Mouse (Mus musculus): Measurements from ENCODE around the gene Psmg3.
A peak's percentile ranks its signal among the peaks of the same experiment; 100 is the strongest.

The Psmg3 gene

GRCm38 (mm10) chr5:139826357-139827055 is at the start of gene Psmg3, which contains the start of gene Gm26938:
Gene Psmg3 (minus strand): TSS chr5:139826885.
Gene Gm26938 (minus strand): TSS chr5:139826407.
- DNase-seq (ENCODE audit: low spot score in 2 of 2), result peak; percentile 81 to 88

DNA sequence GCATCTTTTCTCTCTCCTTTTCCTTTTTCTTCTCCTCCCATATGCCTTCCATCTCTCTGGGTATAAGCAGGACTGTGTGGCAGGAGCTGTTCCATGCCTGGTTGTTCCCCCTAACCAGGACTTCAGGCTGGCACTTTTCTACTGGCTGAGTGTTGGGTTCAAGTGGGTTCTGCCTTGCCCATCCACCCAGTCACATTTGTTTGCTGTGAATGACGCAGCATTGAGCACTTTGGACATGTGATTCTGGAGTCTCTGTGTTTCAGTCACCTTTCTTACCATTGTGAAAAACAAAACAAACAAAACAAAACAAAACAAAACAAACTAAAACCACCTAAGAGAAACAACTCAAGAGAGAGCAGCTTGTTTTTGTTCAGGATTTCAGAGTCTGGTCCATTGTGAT is 44.8 kb upstream of the Psmg3 start:
- DNase-seq (ENCODE audit: low spot score in 2 of 2), result no peak

- no peak for DNase-seq (ENCODE audit: low spot score in 2 of 2)
These were observed 44.2 kb upstream of the Psmg3 start for GRCm38 (mm10) chr5:139870886-139871285.

- no peak for DNase-seq (ENCODE audit: low spot score in 2 of 2)
These were observed 36.1 kb upstream of the Psmg3 start for GRCm38 (mm10) chr5:139862759-139863158.

- DNase-seq (ENCODE audit: low spot score in 2 of 2), result no peak
These were observed 33.8 kb upstream of the Psmg3 start for GRCm38 (mm10) chr5:139860328-139861104.

- DNase-seq (ENCODE audit: low spot score in 2 of 2), result no peak
These were observed 23.1 kb upstream of the Psmg3 start for GRCm38 (mm10) chr5:139849626-139850320.

GRCm38 (mm10) chr5:139839142-139839541 is 12.5 kb upstream of the Psmg3 start:
- no peak for DNase-seq (ENCODE audit: low spot score in 2 of 2)

DNA sequence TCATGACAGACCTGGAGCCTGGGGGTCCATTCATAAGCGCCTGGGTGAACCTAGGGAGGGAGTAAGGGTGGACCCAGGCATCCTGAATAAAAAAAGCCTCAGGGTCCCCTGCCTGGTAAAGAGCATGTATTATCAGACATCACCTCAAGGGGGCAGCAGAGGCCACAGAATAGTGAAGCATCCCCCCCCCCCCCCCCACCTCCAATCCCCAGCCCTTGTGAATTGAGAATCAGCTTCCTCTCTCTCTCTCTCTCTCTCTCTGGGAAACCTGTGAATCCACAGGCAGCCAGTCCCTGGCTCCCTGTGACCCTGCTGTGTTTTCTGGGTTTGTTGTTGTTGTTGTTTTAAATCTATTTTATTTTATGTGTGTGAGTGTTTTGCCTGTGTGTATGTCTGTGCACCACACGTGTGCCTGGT is 11.8 kb upstream of the Psmg3 start:
- peak; percentile 20 to 62 for DNase-seq (ENCODE audit: low spot score in 2 of 2)

- no peak for DNase-seq (ENCODE audit: low spot score in 2 of 2)
These were observed 9.0 kb upstream of the Psmg3 start for GRCm38 (mm10) chr5:139835706-139836105.

GRCm38 (mm10) chr5:139832125-139832524 is 5.4 kb upstream of the Psmg3 start:
- DNase-seq (ENCODE audit: low spot score in 2 of 2), result no peak

DNA sequence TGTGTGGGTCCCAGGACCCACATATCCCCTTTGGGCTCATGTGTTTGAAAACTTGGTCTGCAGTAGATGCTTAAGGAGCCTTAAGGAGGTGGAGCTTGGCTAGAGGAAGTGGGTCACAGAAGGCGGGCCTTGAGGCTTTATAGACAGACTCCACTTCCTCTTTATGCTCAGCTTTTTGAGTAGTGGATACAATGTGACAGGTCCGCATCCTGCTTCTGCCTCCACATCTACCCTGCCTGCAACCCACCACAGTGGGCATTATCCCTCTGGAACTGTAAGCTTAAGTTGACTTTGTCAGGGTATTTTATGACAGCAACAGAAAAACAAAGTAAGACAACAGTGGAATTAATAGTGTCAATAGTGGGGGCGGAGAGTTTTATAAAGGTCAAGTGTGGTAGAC is 4.0 kb upstream of the Psmg3 start:
- DNase-seq (ENCODE audit: low spot score in 2 of 2), result no peak

DNA sequence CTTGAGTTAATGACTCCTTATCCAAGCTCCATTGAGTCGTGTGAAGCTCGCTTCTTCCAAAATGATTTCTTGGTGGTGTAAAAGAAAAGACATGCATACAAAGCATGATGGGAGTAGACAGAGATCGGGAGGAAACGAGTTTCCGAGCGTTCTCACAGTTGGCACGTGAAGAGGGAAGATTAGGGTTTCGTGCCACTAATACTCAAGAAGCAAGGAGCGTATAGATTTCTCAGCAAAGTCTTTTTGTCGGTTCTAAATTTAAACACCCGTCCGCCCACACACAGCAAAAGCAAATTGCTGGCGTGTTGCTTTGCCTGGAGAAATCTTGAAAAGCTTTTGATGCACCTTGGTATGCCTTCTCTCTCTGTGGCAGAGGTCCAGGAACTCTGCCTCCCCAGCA is 2.7 kb upstream of the Psmg3 start:
- no peak for DNase-seq (ENCODE audit: low spot score in 2 of 2)

- DNase-seq (ENCODE audit: low spot score in 2 of 2), result no peak
These were observed 908 bp upstream of the Psmg3 start for GRCm38 (mm10) chr5:139827593-139827992.

GRCm38 (mm10) chr5:139825947-139826346 is 738 bp downstream of the Psmg3 start:
- no peak for DNase-seq (ENCODE audit: low spot score in 2 of 2)

- DNase-seq (ENCODE audit: low spot score in 2 of 2), result no peak
These were observed 2.2 kb downstream of the Psmg3 start for GRCm38 (mm10) chr5:139824531-139824930.

GRCm38 (mm10) chr5:139821466-139822459 is 4.9 kb downstream of the Psmg3 start:
- DNase-seq (ENCODE audit: low spot score in 2 of 2), result no peak

DNA sequence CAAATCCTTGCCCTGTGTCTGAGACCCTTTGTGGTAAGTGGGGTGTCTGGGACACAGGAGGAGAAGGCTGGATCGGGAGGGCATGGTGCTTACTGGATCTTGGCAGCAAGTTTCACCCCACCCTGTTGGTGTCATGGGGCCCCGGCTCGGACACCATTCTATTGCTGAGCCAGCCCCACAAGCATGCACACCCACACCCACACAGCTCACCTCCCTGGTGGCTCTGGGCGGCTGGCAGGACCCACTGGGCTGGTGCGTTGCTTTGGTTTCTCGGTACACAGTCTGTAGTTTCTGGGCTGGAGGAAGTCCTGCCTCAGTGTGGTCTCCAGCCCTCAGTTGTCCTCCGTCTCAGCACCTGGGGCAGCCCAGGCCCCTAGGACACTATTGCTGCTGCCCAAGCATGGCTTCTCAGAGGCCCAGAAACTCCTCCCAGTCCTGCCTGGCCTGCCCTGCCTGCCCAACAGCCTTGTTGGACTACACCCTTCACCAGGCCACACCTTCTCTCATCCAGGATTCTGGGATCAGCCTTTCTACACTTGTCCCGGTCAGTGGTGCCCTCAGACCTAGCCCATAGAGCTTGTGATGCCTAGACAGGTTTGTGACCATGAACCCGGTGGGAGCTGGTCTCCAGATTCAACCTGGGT is 7.0 kb downstream of the Psmg3 start, which contains the start of gene Tmem184a:
Gene Tmem184a (minus strand): TSS at position 380 of the 644 bp plus-strand sequence.
- no peak for DNase-seq (ENCODE audit: low spot score in 2 of 2)

GRCm38 (mm10) chr5:139818801-139819200 is 7.9 kb downstream of the Psmg3 start:
- DNase-seq (ENCODE audit: low spot score in 2 of 2), result peak; percentile 67 to 78

- DNase-seq (ENCODE audit: low spot score in 2 of 2), result no peak
These were observed 8.6 kb downstream of the Psmg3 start for GRCm38 (mm10) chr5:139818056-139818455.

- no peak for DNase-seq (ENCODE audit: low spot score in 2 of 2)
These were observed 9.4 kb downstream of the Psmg3 start for GRCm38 (mm10) chr5:139817292-139817691.

DNA sequence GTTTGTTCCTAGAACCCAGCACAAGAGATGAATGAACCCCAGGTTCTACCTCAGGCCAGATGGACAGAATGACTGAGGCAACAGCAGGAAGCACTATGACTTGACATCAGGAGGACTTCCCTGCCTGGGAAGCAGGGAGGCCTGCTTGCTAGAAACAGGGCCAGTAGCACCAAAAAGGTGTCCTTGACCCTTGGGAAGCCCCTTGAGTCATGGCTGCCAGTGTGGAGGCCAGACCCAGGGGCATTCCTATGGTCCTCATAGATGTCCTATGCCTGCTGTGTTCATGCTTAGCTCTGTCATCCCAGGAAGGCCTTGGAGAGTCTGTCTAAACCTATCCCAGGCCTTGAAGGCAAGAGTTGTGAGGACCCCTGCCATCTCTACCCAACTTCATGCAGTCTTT is 10.2 kb downstream of the Psmg3 start:
- no peak for DNase-seq (ENCODE audit: low spot score in 2 of 2)

Data from spleen, postnatal 14 days (tissue).